Mouse (Mus musculus): ENCODE results near the gene Itga1.

GRCm38 (mm10) chr13:115096216-115096615 lies 5.5 kb downstream of the Itga1 start:
- TF ChIP-seq CTCF (IDR thresholded peaks at IDR 0.05 in 2 of 3, conservative IDR thresholded peaks at IDR 0.05 in 1 of 3; ENCODE audit: control insufficient read depth in 1 of 3, insufficient read depth in 1 of 3, low read depth in 2 of 3, low read length in 3 of 3, poor library complexity in 1 of 3, severe bottlenecking in 1 of 3) (no peak), POLR2A (IDR thresholded peaks at IDR 0.05; ENCODE audit: control insufficient read depth in 1 of 2, insufficient read depth in 1 of 2, low read depth in 1 of 2, low read length in 2 of 2, poor library complexity in 1 of 2) (no peak), MAX (IDR thresholded peaks at IDR 0.05; ENCODE audit: low read length) (no peak), MYC (IDR thresholded peaks at IDR 0.05; ENCODE audit: low read depth, low read length) (no peak), JUND (IDR thresholded peaks at IDR 0.05; ENCODE audit: low read depth, low read length) (no peak), TCF12 (IDR thresholded peaks at IDR 0.05; ENCODE audit: low read depth, low read length) (no peak), ETS1 (IDR thresholded peaks at IDR 0.05; ENCODE audit: low read depth, low read length) (no peak), MAZ (IDR thresholded peaks at IDR 0.05; ENCODE audit: low read depth, low read length) (no peak), CHD1 (IDR thresholded peaks at IDR 0.05; ENCODE audit: low read depth, low read length) (no peak), USF1 (IDR thresholded peaks at IDR 0.05; ENCODE audit: low read depth, low read length) (no peak), NRF1 (IDR thresholded peaks at IDR 0.05; ENCODE audit: insufficient read depth, low read depth, low read length, poor library complexity, severe bottlenecking) (no peak), POLR2AphosphoS2 (IDR thresholded peaks at IDR 0.05; ENCODE audit: low read length) (no peak)
